Mouse (Mus musculus): ENCODE data around the gene Pde8a. TPM values are rescaled to one million over a fixed set of nuclear protein-coding genes. Genes with fewer than 3 reads are reported as not detected.
A peak's percentile ranks its signal among the peaks of the same experiment; 100 is the strongest.

Pde8a gene
- 2.9 and 3.0 TPM in 2 replicates for polyA plus RNA-seq (2014; fragmentation: Nextera tagmentation; extraction: Ambion mirVana)

GRCm38 (mm10) chr7:81213347-81214152 is at the start of gene Pde8a:
Gene Pde8a (plus strand): TSS chr7:81213596.
- Histone ChIP-seq H3K36me3 (ENCODE audit: control insufficient read depth, insufficient read depth, low read length) (no peaks in the 10 kb centered on the region), H3K4me1 (ENCODE audit: control insufficient read depth, insufficient read depth, low read length) (peaks cover 11% of the 10 kb centered on the region), H3K27ac (ENCODE audit: low read depth, low read length) (no peak within 1 kb of the TSS; the same call in 1 of the 2 replicates), H3K9me3 (ENCODE audit: control insufficient read depth, low read length) (no peaks in the 10 kb centered on the region), H3K9ac (ENCODE audit: low read length) (peak within 1 kb of the TSS; percentile 40), H3K4me3 (ENCODE audit: low read depth, low read length) (peak within 1 kb of the TSS; percentile 37), H3K27me3 (ENCODE audit: control insufficient read depth, insufficient read depth, low read length) (peaks cover 51% of the 10 kb centered on the region), H3K4me2 (peak within 1 kb of the TSS; percentile 62)
- WGBS = 2% methylated on average over 103 of the region's 128 CpGs
- ATAC-seq (ENCODE audit: low FRiP score) (peak; percentile 14), DNase-seq (ENCODE audit: low spot score, missing footprints) (peak; percentile 85)

GRCm38 (mm10) chr7:81164411-81164810 is 49.0 kb upstream of the Pde8a start:
- DNase-seq (ENCODE audit: low spot score, missing footprints) = no peak

GRCm38 (mm10) chr7:81167124-81167523 is 46.3 kb upstream of the Pde8a start:
- 0 out of 2 replicates have a peak, but pooled peaks have one; percentile 54 for ATAC-seq (ENCODE audit: low FRiP score)
- 47% methylated on average over 3 of the region's 3 CpGs for WGBS
- peak; percentile 89 for DNase-seq (ENCODE audit: low spot score, missing footprints)
- no peak overlapping the region for H3K4me2 ChIP-seq
- no peak overlapping the region for H3K27ac ChIP-seq (ENCODE audit: low read depth, low read length)
- no peaks in the 10 kb centered on the region for H3K9me3 ChIP-seq (ENCODE audit: control insufficient read depth, low read length)
- H3K4me3 ChIP-seq (ENCODE audit: low read depth, low read length) = no peak overlapping the region
- no peaks in the 10 kb centered on the region for H3K27me3 ChIP-seq (ENCODE audit: control insufficient read depth, insufficient read depth, low read length)
- no peak overlapping the region for H3K9ac ChIP-seq (ENCODE audit: low read length)
- H3K4me1 ChIP-seq (ENCODE audit: control insufficient read depth, insufficient read depth, low read length) = no peaks in the 10 kb centered on the region
- no peaks in the 10 kb centered on the region for H3K36me3 ChIP-seq (ENCODE audit: control insufficient read depth, insufficient read depth, low read length)

More at GRCm38 (mm10) chr7:81164411-81164810, 49.0 kb upstream of the Pde8a start:
- no peaks in the 10 kb centered on the region for H3K4me1 ChIP-seq (ENCODE audit: control insufficient read depth, insufficient read depth, low read length)
- H3K9me3 ChIP-seq (ENCODE audit: control insufficient read depth, low read length) = no peaks in the 10 kb centered on the region
- H3K27me3 ChIP-seq (ENCODE audit: control insufficient read depth, insufficient read depth, low read length) = no peaks in the 10 kb centered on the region
- ATAC-seq (ENCODE audit: low FRiP score) = no peak
- no peak overlapping the region for H3K9ac ChIP-seq (ENCODE audit: low read length)
- no peak overlapping the region for H3K27ac ChIP-seq (ENCODE audit: low read depth, low read length)
- no peak overlapping the region for H3K4me2 ChIP-seq
- no peaks in the 10 kb centered on the region for H3K36me3 ChIP-seq (ENCODE audit: control insufficient read depth, insufficient read depth, low read length)
- no peak overlapping the region for H3K4me3 ChIP-seq (ENCODE audit: low read depth, low read length)
- WGBS = 65% methylated on average over 7 of the region's 7 CpGs

- 93% methylated on average over 7 of the region's 7 CpGs for WGBS
- H3K36me3 ChIP-seq (ENCODE audit: control insufficient read depth, insufficient read depth, low read length) = no peaks in the 10 kb centered on the region
- no peaks in the 10 kb centered on the region; the same call in 1 of the 2 replicates for H3K9me3 ChIP-seq (ENCODE audit: control insufficient read depth, low read length)
- no peak overlapping the region for H3K4me3 ChIP-seq (ENCODE audit: low read depth, low read length)
- no peak overlapping the region for H3K9ac ChIP-seq (ENCODE audit: low read length)
- no peak for DNase-seq (ENCODE audit: low spot score, missing footprints)
- H3K4me2 ChIP-seq = no peak overlapping the region
- H3K27ac ChIP-seq (ENCODE audit: low read depth, low read length) = no peak overlapping the region
- ATAC-seq (ENCODE audit: low FRiP score) = no peak
- no peaks in the 10 kb centered on the region for H3K4me1 ChIP-seq (ENCODE audit: control insufficient read depth, insufficient read depth, low read length)
- no peaks in the 10 kb centered on the region for H3K27me3 ChIP-seq (ENCODE audit: control insufficient read depth, insufficient read depth, low read length)
Measured at GRCm38 (mm10) chr7:81169351-81169750, 44.0 kb upstream of the Pde8a start.

GRCm38 (mm10) chr7:81173931-81174330 is 39.5 kb upstream of the Pde8a start:
- no peaks in the 10 kb centered on the region for H3K36me3 ChIP-seq (ENCODE audit: control insufficient read depth, insufficient read depth, low read length)
- no peaks in the 10 kb centered on the region; the same call in 1 of the 2 replicates for H3K9me3 ChIP-seq (ENCODE audit: control insufficient read depth, low read length)
- H3K4me1 ChIP-seq (ENCODE audit: control insufficient read depth, insufficient read depth, low read length) = no peaks in the 10 kb centered on the region
- H3K9ac ChIP-seq (ENCODE audit: low read length) = no peak overlapping the region
- H3K4me2 ChIP-seq = no peak overlapping the region
- DNase-seq (ENCODE audit: low spot score, missing footprints) (no peak), ATAC-seq (ENCODE audit: low FRiP score) (no peak)
- H3K27ac ChIP-seq (ENCODE audit: low read depth, low read length) = no peak overlapping the region
- no peak overlapping the region for H3K4me3 ChIP-seq (ENCODE audit: low read depth, low read length)
- WGBS = 81% methylated on average over 2 of the region's 2 CpGs
- H3K27me3 ChIP-seq (ENCODE audit: control insufficient read depth, insufficient read depth, low read length) = no peaks in the 10 kb centered on the region

GRCm38 (mm10) chr7:81174654-81175053 is 38.7 kb upstream of the Pde8a start:
- ATAC-seq (ENCODE audit: low FRiP score) = no peak
- no peaks in the 10 kb centered on the region; the same call in 1 of the 2 replicates for H3K9me3 ChIP-seq (ENCODE audit: control insufficient read depth, low read length)
- no peak overlapping the region for H3K9ac ChIP-seq (ENCODE audit: low read length)
- no peaks in the 10 kb centered on the region for H3K4me1 ChIP-seq (ENCODE audit: control insufficient read depth, insufficient read depth, low read length)
- no peak for DNase-seq (ENCODE audit: low spot score, missing footprints)
- no peak overlapping the region for H3K27ac ChIP-seq (ENCODE audit: low read depth, low read length)
- 84% methylated on average over 5 of the region's 5 CpGs for WGBS
- H3K4me2 ChIP-seq = no peak overlapping the region
- H3K4me3 ChIP-seq (ENCODE audit: low read depth, low read length) = no peak overlapping the region
- H3K27me3 ChIP-seq (ENCODE audit: control insufficient read depth, insufficient read depth, low read length) = no peaks in the 10 kb centered on the region
- H3K36me3 ChIP-seq (ENCODE audit: control insufficient read depth, insufficient read depth, low read length) = no peaks in the 10 kb centered on the region

- Histone ChIP-seq H3K9me3 (ENCODE audit: control insufficient read depth, low read length) (no peaks in the 10 kb centered on the region; the same call in 1 of the 2 replicates), H3K4me3 (ENCODE audit: low read depth, low read length) (no peak overlapping the region), H3K27ac (ENCODE audit: low read depth, low read length) (no peak overlapping the region), H3K4me2 (no peak overlapping the region), H3K27me3 (ENCODE audit: control insufficient read depth, insufficient read depth, low read length) (no peaks in the 10 kb centered on the region), H3K36me3 (ENCODE audit: control insufficient read depth, insufficient read depth, low read length) (no peaks in the 10 kb centered on the region), H3K4me1 (ENCODE audit: control insufficient read depth, insufficient read depth, low read length) (no peaks in the 10 kb centered on the region), H3K9ac (ENCODE audit: low read length) (no peak overlapping the region)
- DNase-seq (ENCODE audit: low spot score, missing footprints) (no peak), ATAC-seq (ENCODE audit: low FRiP score) (no peak)
- 34% methylated on average over 5 of the region's 5 CpGs for WGBS
Measured at GRCm38 (mm10) chr7:81176187-81176769, 37.1 kb upstream of the Pde8a start.

GRCm38 (mm10) chr7:81179494-81179893 is 33.9 kb upstream of the Pde8a start:
- Histone ChIP-seq H3K27ac (ENCODE audit: low read depth, low read length) (no peak overlapping the region), H3K9ac (ENCODE audit: low read length) (no peak overlapping the region)
- no peak for ATAC-seq (ENCODE audit: low FRiP score)

GRCm38 (mm10) chr7:81182492-81183175 is 30.8 kb upstream of the Pde8a start:
- no peak overlapping the region for H3K4me3 ChIP-seq (ENCODE audit: low read depth, low read length)
- no peaks in the 10 kb centered on the region for H3K27me3 ChIP-seq (ENCODE audit: control insufficient read depth, insufficient read depth, low read length)
- no peaks in the 10 kb centered on the region for H3K36me3 ChIP-seq (ENCODE audit: control insufficient read depth, insufficient read depth, low read length)
- H3K4me1 ChIP-seq (ENCODE audit: control insufficient read depth, insufficient read depth, low read length) = no peaks in the 10 kb centered on the region
- H3K4me2 ChIP-seq = no peak overlapping the region
- WGBS = 79% methylated on average over 10 of the region's 10 CpGs
- DNase-seq (ENCODE audit: low spot score, missing footprints) (no peak), ATAC-seq (ENCODE audit: low FRiP score) (no peak)
- H3K9me3 ChIP-seq (ENCODE audit: control insufficient read depth, low read length) = no peaks in the 10 kb centered on the region
- no peak overlapping the region for H3K27ac ChIP-seq (ENCODE audit: low read depth, low read length)
- H3K9ac ChIP-seq (ENCODE audit: low read length) = no peak overlapping the region

More at GRCm38 (mm10) chr7:81179494-81179893, 33.9 kb upstream of the Pde8a start:
- DNase-seq (ENCODE audit: low spot score, missing footprints) = no peak
- Histone ChIP-seq H3K36me3 (ENCODE audit: control insufficient read depth, insufficient read depth, low read length) (no peaks in the 10 kb centered on the region), H3K27me3 (ENCODE audit: control insufficient read depth, insufficient read depth, low read length) (no peaks in the 10 kb centered on the region), H3K9me3 (ENCODE audit: control insufficient read depth, low read length) (no peaks in the 10 kb centered on the region), H3K4me1 (ENCODE audit: control insufficient read depth, insufficient read depth, low read length) (no peaks in the 10 kb centered on the region), H3K4me2 (no peak overlapping the region), H3K4me3 (ENCODE audit: low read depth, low read length) (no peak overlapping the region)
- 68% methylated on average over 5 of the region's 5 CpGs for WGBS
